ENCODE assay signal across 13 mouse cellular contexts in the genomic region with DNA sequence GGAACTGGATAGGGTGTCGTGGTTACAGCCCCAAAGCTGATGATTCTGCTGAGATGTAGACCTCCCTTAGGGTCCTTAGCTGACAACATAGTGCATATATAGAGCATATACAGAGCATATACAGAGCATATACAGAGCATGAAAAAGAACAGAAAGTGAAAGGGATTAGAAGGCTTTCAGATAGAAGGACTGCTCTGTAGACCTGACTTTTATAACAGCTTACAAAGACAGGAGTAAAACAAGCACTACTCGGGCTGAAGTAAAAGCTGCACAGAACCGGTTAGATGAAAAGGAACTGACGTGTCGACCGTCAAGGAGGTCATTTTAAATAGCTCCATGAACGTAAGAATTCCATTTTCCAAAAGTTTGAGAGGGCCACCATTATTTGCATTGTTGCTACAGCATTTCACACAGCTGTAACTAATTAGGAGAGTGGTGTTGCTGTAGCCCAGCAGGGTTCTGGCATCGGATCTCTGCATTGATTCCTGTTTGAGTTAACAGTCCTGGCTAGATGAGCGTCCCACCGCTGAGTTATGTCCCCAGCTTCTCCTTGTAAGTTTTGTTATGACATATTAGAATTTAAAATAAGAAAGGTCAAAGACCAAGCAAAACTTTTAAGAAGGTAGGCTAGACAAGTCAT. TPM values are rescaled to one million over a fixed set of nuclear protein-coding genes. Genes with fewer than 3 reads are reported as not detected.
A peak's percentile ranks its signal among the peaks of the same experiment; 100 is the strongest.
DNase-seq lines count a peak whose midpoint lies in the region; ATAC-seq and TF ChIP-seq lines count a peak whose summit lies in the region.
"Had no signal": no experiment of that assay in that cellular context is flagged by ENCODE, and none has a peak within 500 bp of the region (broad histone marks: within the 10 kb centered on the region; RNA-seq: fewer than 3 reads in every experiment).

No protein-coding gene starts in this region.

- 0 out of 2 replicates have a peak, but pooled peaks cover 4% of the 10 kb centered on the region for H3K36me3 ChIP-seq in lung, postnatal 0 days (ENCODE audit: insufficient read depth, low read length)

- 59% methylated on average over 10 of the region's 10 CpGs for WGBS in lung, postnatal 0 days

- no peak overlapping the region for H3K4me3 ChIP-seq in lung, postnatal 0 days (ENCODE audit: low read depth, low read length)
- H3K4me3 ChIP-seq in brown adipose tissue, adult 24 weeks (ENCODE audit: insufficient read depth, low read depth, low read length): no peak overlapping the region
- H3K4me3 ChIP-seq in embryonic fibroblast, embryonic 13.5 days (ENCODE audit: insufficient read depth, low read length): no peak overlapping the region

- no peaks in the 10 kb centered on the region for H3K9me3 ChIP-seq in lung, postnatal 0 days (ENCODE audit: low read length)

- H3K4me1 ChIP-seq in lung, postnatal 0 days (ENCODE audit: insufficient read depth, low read depth, low read length): peaks cover 15% of the 10 kb centered on the region; the same call in 1 of the 2 replicates
- H3K4me1 ChIP-seq in brown adipose tissue, adult 24 weeks (ENCODE audit: control insufficient read depth, insufficient read depth, insufficient read length, low read length): peaks cover 12% of the 10 kb centered on the region
- H3K4me1 ChIP-seq in embryonic fibroblast, embryonic 13.5 days (ENCODE audit: control insufficient read depth, insufficient read depth, low read length): peaks cover 33% of the 10 kb centered on the region

- no peak for TF ChIP-seq CTCF in lung, postnatal 0 days (IDR thresholded peaks at IDR 0.05)
- no peak for TF ChIP-seq CTCF in embryonic fibroblast, embryonic 13.5 days (IDR thresholded peaks at IDR 0.05; ENCODE audit: borderline replicate concordance, insufficient read depth, low read length)

- no peak for ATAC-seq in lung, postnatal 0 days
- ATAC-seq in monocyte, adult 5-6 weeks (replicated peaks; ENCODE audit: insufficient number of reproducible peaks, low FRiP score, low TSS enrichment, poor library complexity, severe bottlenecking): no peak

- TF ChIP-seq EP300 in lung, postnatal 0 days (IDR thresholded peaks at IDR 0.05): no peak

- no peaks in the 10 kb centered on the region for H3K27me3 ChIP-seq in lung, postnatal 0 days (replicated peaks; ENCODE audit: insufficient read depth, low read length)

- no peak overlapping the region for H3K4me2 ChIP-seq in lung, postnatal 0 days (replicated peaks; ENCODE audit: low read depth, low read length)

- peak overlapping the region; percentile 73 for H3K27ac ChIP-seq in lung, postnatal 0 days (ENCODE audit: low read length)
- H3K27ac ChIP-seq in brown adipose tissue, adult 24 weeks (replicated peaks; ENCODE audit: low read depth, low read length): peak overlapping the region; percentile 55; the same call in 1 of the 2 replicates
- peak overlapping the region; percentile 42 for H3K27ac ChIP-seq in embryonic fibroblast, embryonic 13.5 days (ENCODE audit: insufficient read depth, low read length)

- peak; percentile 33 for DNase-seq in lung, postnatal 0 days (ENCODE audit: low spot score)
- no peak for DNase-seq in lung, postnatal 4 days
- DNase-seq in mesoderm, embryonic 11.5 days (ENCODE audit: low read depth, low spot score): peak; percentile 25
- no peak for DNase-seq in spleen, postnatal 4 days (ENCODE audit: low spot score in 2 of 2)
- no peak for DNase-seq in urinary bladder, postnatal 10 days (ENCODE audit: low spot score)
- DNase-seq: adrenal gland, adult 8-10 months; cerebellum, adult 18-20 months; gastrocnemius, postnatal 25 days; lung, postnatal 14 days; right cerebral cortex, postnatal 4 days had no signal

- no peak for TF ChIP-seq POLR2A in embryonic fibroblast, embryonic 13.5 days (IDR thresholded peaks at IDR 0.05; ENCODE audit: low read depth, low read length)

- no peak overlapping the region for H3K9ac ChIP-seq in lung, postnatal 0 days (replicated peaks; ENCODE audit: low read depth)

RNA-seq across cellular contexts. Expression of a gene that starts 20.6 kb away (rescaled TPM):
- polyA plus RNA-seq in lung, postnatal 0 days (2015; fragmentation: Nextera tagmentation; extraction: Ambion mirVana): 71.9 and 79.9 TPM in 2 replicates
- polyA plus RNA-seq in brown adipose tissue, adult 24 weeks (2012; ENCODE audit: insufficient read depth, insufficient read length, missing spikeins): 12.6 and 15.9 TPM in 2 replicates
- 56.8 and 64.8 TPM in 2 replicates for polyA plus RNA-seq in embryonic fibroblast, embryonic 13.5 days (2011; ENCODE audit: insufficient read length, low read depth, missing spikeins)
- total RNA-seq in monocyte, adult 5-6 weeks (2017): 56.7 to 93.5 TPM (median 62.8 TPM) in 3 replicates

Comparison
In these comparisons a context has a peak if more than half of its experiments do, and no peak if none do; other contexts are left out.
1. DNase-seq: peak in lung, postnatal 0 days (single experiment) and mesoderm, embryonic 11.5 days (single experiment); none in lung, postnatal 4 days (0 of 2), spleen, postnatal 4 days (0 of 2) and urinary bladder, postnatal 10 days (single experiment).
2. Peak in every context shown above with its lines, with median percentiles within 50 percentile points of each other: H3K27ac ChIP-seq.